Comparison of ENCODE assay signal across 23 mouse cellular contexts in genomic region chr11:61473630-61474029, GRCm38 (mm10). TPM values are rescaled to one million over a fixed set of nuclear protein-coding genes. Genes with fewer than 3 reads are reported as not detected.
"Had no signal": no experiment of that assay in that cellular context is flagged by ENCODE, and none has a peak within 500 bp of the region (broad histone marks: within the 10 kb centered on the region; RNA-seq: fewer than 3 reads in every experiment).

No protein-coding gene starts in this region.

- H3K27me3 ChIP-seq: limb, embryonic 13.5 days; liver, embryonic 13.5 days; midbrain, embryonic 12.5 days; midbrain, embryonic 15.5 days; neural tube, embryonic 12.5 days; neural tube, embryonic 15.5 days had no signal

- H3K4me1 ChIP-seq: liver, embryonic 13.5 days; neural tube, embryonic 12.5 days had no signal

- H3K27ac ChIP-seq: kidney, postnatal 0 days; layer of hippocampus, adult 2 months; limb, embryonic 10.5 days; limb, embryonic 13.5 days; liver, embryonic 13.5 days; macrophage; midbrain, embryonic 12.5 days; midbrain, embryonic 15.5 days; neural tube, embryonic 12.5 days; neural tube, embryonic 15.5 days; stomach, postnatal 0 days had no signal

- H3K9ac ChIP-seq: limb, embryonic 13.5 days; liver, embryonic 13.5 days; lung, embryonic 14.5 days; midbrain, embryonic 12.5 days; midbrain, embryonic 15.5 days; neural tube, embryonic 12.5 days; neural tube, embryonic 15.5 days had no signal

- DNase-seq: kidney, postnatal 25 days; layer of hippocampus, adult 9-11 months; liver; liver, embryonic 13.5 days; lung, embryonic 14.5 days; right cerebral cortex, adult 18-20 months; right cerebral cortex, postnatal 14 days; right cerebral cortex, postnatal 4 days; thymus, adult 2 months; thymus, postnatal 14 days; thymus, postnatal 4 days had no signal

- H3K36me3 ChIP-seq: limb, embryonic 10.5 days; limb, embryonic 13.5 days; liver, embryonic 13.5 days; midbrain, embryonic 12.5 days; midbrain, embryonic 15.5 days; neural tube, embryonic 12.5 days; neural tube, embryonic 15.5 days had no signal

- H3K4me2 ChIP-seq: limb, embryonic 13.5 days; liver, embryonic 13.5 days; lung, embryonic 14.5 days; midbrain, embryonic 12.5 days; midbrain, embryonic 15.5 days; neural tube, embryonic 12.5 days; neural tube, embryonic 15.5 days had no signal

- ATAC-seq: lung, postnatal 0 days; midbrain, embryonic 15.5 days had no signal

- H3K4me3 ChIP-seq: layer of hippocampus, adult 2 months; limb, embryonic 10.5 days; limb, embryonic 13.5 days; liver, embryonic 13.5 days; megakaryocyte, embryonic 14.5 days; midbrain, embryonic 12.5 days; midbrain, embryonic 15.5 days; neural tube, embryonic 12.5 days; neural tube, embryonic 15.5 days had no signal

- H3K9me3 ChIP-seq: limb, embryonic 10.5 days; limb, embryonic 13.5 days; liver, embryonic 13.5 days; megakaryocyte, embryonic 14.5 days; midbrain, embryonic 12.5 days; midbrain, embryonic 15.5 days; neural tube, embryonic 12.5 days; neural tube, embryonic 15.5 days had no signal

RNA-seq across cellular contexts. Expression of gene Mfap4, which starts 11.6 kb away (rescaled TPM):
- polyA plus RNA-seq: macrophage had no signal

RNA-seq across cellular contexts. Expression of gene Rnf112, which starts 19.7 kb away (rescaled TPM):
- polyA plus RNA-seq: macrophage had no signal
